Mouse (Mus musculus): ENCODE measurements around the gene Cwc22. TPM values are rescaled to one million over a fixed set of nuclear protein-coding genes. Genes with fewer than 3 reads are reported as not detected.

Gene Cwc22
- total and polyA plus RNA-seq, 2 experiments from 2014 or later, result 10.4 to 24.6 TPM

DNA sequence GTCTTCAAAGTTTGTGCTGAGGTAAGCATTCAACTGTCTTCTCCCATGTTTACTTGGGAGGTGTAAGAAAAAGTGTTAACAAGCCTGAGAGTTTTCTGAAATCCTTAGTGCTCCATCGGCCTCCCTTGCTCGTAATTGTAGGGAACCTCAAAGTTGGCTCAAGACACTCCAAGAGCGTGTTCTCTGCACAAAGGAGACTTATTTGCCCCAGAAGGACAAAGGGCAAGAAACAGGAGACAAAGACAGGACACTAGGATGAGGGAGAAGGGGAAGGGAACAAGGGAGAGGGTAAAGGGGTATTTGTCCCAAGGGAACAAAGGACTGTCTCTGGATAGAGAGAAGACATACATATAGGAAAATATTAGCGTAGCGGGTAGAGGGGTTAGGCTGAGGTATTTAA is 1.9 kb downstream of the Cwc22 start:
- no peak overlapping the region for H3K4me2 ChIP-seq (ENCODE audit: low read depth)
- no peaks in the 10 kb centered on the region for H3K36me3 ChIP-seq (ENCODE audit: insufficient read depth)
- WGBS, result 94% methylated on average over 5 of the region's 5 CpGs
- 0 out of 2 replicates have a peak, but pooled peaks cover 5% of the 10 kb centered on the region for H3K4me1 ChIP-seq (ENCODE audit: insufficient read depth)
- DNase-seq, result no peak
- TF ChIP-seq CTCF (IDR thresholded peaks at IDR 0.05; ENCODE audit: low read depth), result no peak
- no peak for ATAC-seq
- H3K27me3 ChIP-seq (ENCODE audit: insufficient read depth, low read length), result no peaks in the 10 kb centered on the region
- H3K4me3 ChIP-seq (ENCODE audit: low read depth, low read length), result no peak overlapping the region
- H3K9me3 ChIP-seq (ENCODE audit: low read length), result no peaks in the 10 kb centered on the region
- no peak overlapping the region for H3K27ac ChIP-seq (ENCODE audit: low read depth, low read length)
- no peak overlapping the region for H3K9ac ChIP-seq

DNA sequence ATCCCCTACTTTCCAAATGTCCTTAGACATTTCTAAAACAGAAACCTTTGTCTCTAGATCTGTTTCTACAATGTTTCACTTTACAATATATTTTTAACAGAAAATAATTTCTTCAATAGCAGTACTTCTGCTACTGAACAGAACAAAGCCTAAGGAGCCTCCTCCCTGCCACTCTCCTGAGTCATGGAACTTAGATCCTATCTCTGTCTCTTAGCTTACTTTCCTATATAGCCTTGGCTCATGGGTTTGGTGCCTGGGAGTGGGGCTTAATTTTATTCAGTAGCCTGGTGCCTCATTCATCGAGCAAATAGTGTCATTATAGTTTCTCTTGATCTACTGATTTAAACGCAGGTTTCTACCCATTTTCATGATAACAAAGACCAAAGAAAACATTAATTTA is 4.2 kb downstream of the Cwc22 start:
- Histone ChIP-seq H3K27me3 (ENCODE audit: insufficient read depth, low read length) (no peaks in the 10 kb centered on the region), H3K36me3 (ENCODE audit: insufficient read depth) (no peaks in the 10 kb centered on the region), H3K4me3 (ENCODE audit: low read depth, low read length) (no peak overlapping the region), H3K9me3 (ENCODE audit: low read length) (no peaks in the 10 kb centered on the region), H3K4me1 (ENCODE audit: insufficient read depth) (0 out of 2 replicates have a peak, but pooled peaks cover 5% of the 10 kb centered on the region), H3K9ac (no peak overlapping the region), H3K27ac (ENCODE audit: low read depth, low read length) (no peak overlapping the region), H3K4me2 (ENCODE audit: low read depth) (no peak overlapping the region)
- no peak for TF ChIP-seq CTCF (IDR thresholded peaks at IDR 0.05; ENCODE audit: low read depth)
- no peak for ATAC-seq
- 98% methylated on average over 2 of the region's 2 CpGs for WGBS
- no peak for DNase-seq

DNA sequence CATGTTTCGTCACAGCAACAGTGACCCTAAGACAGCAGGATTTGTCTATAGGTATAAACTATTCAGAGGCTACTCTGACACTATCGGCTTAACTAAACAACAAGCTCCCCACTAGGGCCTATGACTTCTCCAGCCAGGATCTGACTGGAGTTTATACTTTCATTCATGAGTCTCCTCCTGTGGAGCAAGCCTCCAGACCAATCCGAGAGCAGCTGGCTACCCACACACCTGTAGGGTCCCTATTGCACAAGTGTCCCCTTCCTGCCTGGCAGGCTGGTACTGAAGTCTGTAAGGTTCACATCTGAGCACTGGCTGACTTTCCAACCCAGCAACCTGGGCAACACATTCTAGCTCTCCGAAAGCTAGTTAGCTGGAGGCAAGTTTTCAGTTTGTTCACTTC is 7.9 kb downstream of the Cwc22 start:
- TF ChIP-seq CTCF (IDR thresholded peaks at IDR 0.05; ENCODE audit: low read depth), result no peak
- Histone ChIP-seq H3K4me1 (ENCODE audit: insufficient read depth) (no peaks in the 10 kb centered on the region), H3K9me3 (ENCODE audit: low read length) (no peaks in the 10 kb centered on the region), H3K27ac (ENCODE audit: low read depth, low read length) (no peak overlapping the region), H3K9ac (no peak overlapping the region), H3K36me3 (ENCODE audit: insufficient read depth) (peaks cover 17% of the 10 kb centered on the region; the same call in 1 of the 2 replicates), H3K27me3 (ENCODE audit: insufficient read depth, low read length) (no peaks in the 10 kb centered on the region), H3K4me3 (ENCODE audit: low read depth, low read length) (no peak overlapping the region), H3K4me2 (ENCODE audit: low read depth) (no peak overlapping the region)
- 92% methylated on average over 4 of the region's 4 CpGs for WGBS
- DNase-seq (no peak), ATAC-seq (no peak)

DNA sequence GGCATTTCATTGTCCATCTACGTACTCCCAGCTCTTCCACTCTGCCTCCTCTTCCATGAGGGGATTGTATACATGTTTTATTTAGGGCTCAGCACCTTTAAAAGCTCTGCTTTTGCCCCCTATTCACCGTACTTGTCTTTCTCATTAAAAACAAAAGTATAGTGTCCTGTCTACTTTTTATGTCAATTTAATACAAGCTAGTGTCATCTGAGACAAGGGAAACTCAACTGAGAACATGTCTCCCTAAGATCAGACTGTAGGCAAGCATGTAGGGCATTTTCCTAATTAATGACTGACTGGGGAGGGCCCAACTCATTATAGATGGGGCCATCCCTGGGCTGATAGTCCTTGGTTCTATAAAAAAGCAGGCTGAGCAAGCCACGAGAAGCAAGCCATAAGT is 8.4 kb downstream of the Cwc22 start:
- no peak for ATAC-seq
- no peak for TF ChIP-seq CTCF (IDR thresholded peaks at IDR 0.05; ENCODE audit: low read depth)
- Histone ChIP-seq H3K27me3 (ENCODE audit: insufficient read depth, low read length) (no peaks in the 10 kb centered on the region), H3K4me3 (ENCODE audit: low read depth, low read length) (no peak overlapping the region), H3K36me3 (ENCODE audit: insufficient read depth) (peaks cover 17% of the 10 kb centered on the region; the same call in 1 of the 2 replicates), H3K9ac (no peak overlapping the region), H3K4me2 (ENCODE audit: low read depth) (no peak overlapping the region), H3K4me1 (ENCODE audit: insufficient read depth) (no peaks in the 10 kb centered on the region), H3K9me3 (ENCODE audit: low read length) (no peaks in the 10 kb centered on the region), H3K27ac (ENCODE audit: low read depth, low read length) (no peak overlapping the region)
- DNase-seq, result no peak
- 88% methylated on average over 3 of the region's 3 CpGs for WGBS

DNA sequence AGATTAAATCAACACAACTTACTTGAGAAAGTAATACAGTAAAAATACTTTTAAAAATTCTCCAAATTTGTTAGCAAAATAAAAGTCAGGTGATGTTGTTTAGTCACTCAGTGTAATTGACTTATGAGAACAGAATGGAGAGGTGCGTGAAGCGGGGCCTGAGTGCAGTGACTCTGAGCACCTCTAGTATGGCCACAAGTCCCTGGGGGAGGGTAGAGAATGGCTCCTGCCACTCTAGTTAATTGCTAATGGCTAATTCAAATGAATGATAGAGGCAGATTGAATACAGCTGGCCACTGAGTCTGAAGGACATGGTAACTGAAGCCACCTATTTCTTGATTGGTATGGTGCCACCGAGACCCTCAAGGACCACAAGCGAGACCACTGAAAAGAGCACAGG is 12.0 kb downstream of the Cwc22 start:
- no peak overlapping the region for H3K27ac ChIP-seq (ENCODE audit: low read depth, low read length)
- no peak for TF ChIP-seq CTCF (IDR thresholded peaks at IDR 0.05; ENCODE audit: low read depth)
- WGBS, result 91% methylated on average over 4 of the region's 4 CpGs
- DNase-seq (no peak), ATAC-seq (no peak)
- H3K9me3 ChIP-seq (ENCODE audit: low read length), result no peaks in the 10 kb centered on the region
- no peaks in the 10 kb centered on the region for H3K27me3 ChIP-seq (ENCODE audit: insufficient read depth, low read length)
- no peaks in the 10 kb centered on the region for H3K4me1 ChIP-seq (ENCODE audit: insufficient read depth)
- H3K9ac ChIP-seq, result no peak overlapping the region
- H3K4me2 ChIP-seq (ENCODE audit: low read depth), result no peak overlapping the region
- H3K4me3 ChIP-seq (ENCODE audit: low read depth, low read length), result no peak overlapping the region
- H3K36me3 ChIP-seq (ENCODE audit: insufficient read depth), result peaks cover 36% of the 10 kb centered on the region

DNA sequence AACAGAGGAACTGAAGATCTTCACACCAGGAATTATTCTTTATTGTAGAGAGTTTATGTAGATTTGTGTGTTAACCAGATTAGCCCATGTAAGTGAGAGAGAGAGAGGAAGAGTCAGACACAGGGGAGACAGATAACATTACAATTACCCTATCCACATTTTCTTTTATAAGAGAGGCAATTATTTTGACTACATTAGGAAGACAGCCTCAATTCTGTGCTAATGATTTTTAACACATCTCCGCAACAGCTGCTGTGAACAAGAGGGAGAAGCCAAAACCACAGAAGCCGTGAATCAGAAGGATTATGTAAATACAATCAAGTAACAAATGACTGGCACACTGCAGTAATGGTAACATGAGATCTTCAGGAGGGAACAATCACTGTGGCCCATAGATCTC is 12.5 kb downstream of the Cwc22 start:
- ATAC-seq (peak; percentile 51), DNase-seq (peak; percentile 35)
- H3K9me3 ChIP-seq (ENCODE audit: low read length), result no peaks in the 10 kb centered on the region
- TF ChIP-seq CTCF (IDR thresholded peaks at IDR 0.05; ENCODE audit: low read depth), result no peak
- H3K36me3 ChIP-seq (ENCODE audit: insufficient read depth), result peaks cover 41% of the 10 kb centered on the region
- no peak overlapping the region for H3K4me3 ChIP-seq (ENCODE audit: low read depth, low read length)
- H3K4me1 ChIP-seq (ENCODE audit: insufficient read depth), result no peaks in the 10 kb centered on the region
- H3K4me2 ChIP-seq (ENCODE audit: low read depth), result no peak overlapping the region
- no peak overlapping the region for H3K9ac ChIP-seq
- H3K27me3 ChIP-seq (ENCODE audit: insufficient read depth, low read length), result no peaks in the 10 kb centered on the region
- no peak overlapping the region for H3K27ac ChIP-seq (ENCODE audit: low read depth, low read length)
- 32% methylated on average over 2 of the region's 2 CpGs for WGBS

DNA sequence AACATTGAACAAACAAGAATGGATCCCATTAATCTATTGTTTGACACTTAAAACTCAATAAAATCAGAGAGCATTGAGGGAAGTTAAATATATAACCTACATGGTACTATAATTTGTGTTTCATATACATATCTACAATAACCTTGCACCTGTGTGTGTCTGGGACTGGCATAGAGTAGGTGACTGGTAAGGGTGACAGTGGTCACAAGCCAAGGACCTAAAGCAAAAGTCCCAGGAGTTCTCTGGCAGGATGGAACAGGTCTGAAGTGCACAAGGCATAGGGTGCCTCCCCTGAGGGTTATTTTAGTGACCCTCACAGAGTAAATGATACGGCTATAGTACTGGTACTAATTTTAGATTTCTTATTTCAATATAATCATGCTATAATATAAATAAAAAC is 14.2 kb downstream of the Cwc22 start:
- 96% methylated on average over 1 of the region's 1 CpGs for WGBS

DNA sequence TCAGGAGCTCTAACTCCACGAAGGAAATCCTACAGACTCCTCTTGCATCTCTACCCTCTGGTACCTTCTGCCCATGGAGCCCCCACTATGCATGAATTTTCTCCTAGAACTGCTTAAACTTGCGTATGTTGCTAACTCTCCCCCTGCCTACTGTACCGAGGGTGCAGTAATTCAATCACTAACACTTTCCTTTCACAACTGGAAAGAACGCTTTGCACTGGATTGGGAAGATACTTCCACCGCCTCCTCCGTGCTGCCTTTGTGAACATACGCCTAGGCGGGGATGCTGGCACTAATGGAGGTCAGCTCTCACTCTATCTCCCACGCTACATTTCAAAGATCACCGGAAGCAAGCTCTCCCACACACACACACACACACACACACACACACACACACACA is 17.8 kb downstream of the Cwc22 start:
- Histone ChIP-seq H3K4me1 (ENCODE audit: insufficient read depth) (no peaks in the 10 kb centered on the region), H3K27me3 (ENCODE audit: insufficient read depth, low read length) (no peaks in the 10 kb centered on the region), H3K4me2 (ENCODE audit: low read depth) (no peak overlapping the region), H3K4me3 (ENCODE audit: low read depth, low read length) (no peak overlapping the region), H3K9me3 (ENCODE audit: low read length) (no peaks in the 10 kb centered on the region), H3K9ac (no peak overlapping the region), H3K36me3 (ENCODE audit: insufficient read depth) (peaks cover 54% of the 10 kb centered on the region), H3K27ac (ENCODE audit: low read depth, low read length) (no peak overlapping the region)
- DNase-seq (no peak), ATAC-seq (no peak)
- TF ChIP-seq CTCF (IDR thresholded peaks at IDR 0.05; ENCODE audit: low read depth), result no peak
- 91% methylated on average over 10 of the region's 10 CpGs for WGBS

More for the DNA sequence above, 14.2 kb downstream of the Cwc22 start:
- H3K4me3 ChIP-seq (ENCODE audit: low read depth, low read length), result no peak overlapping the region
- H3K4me2 ChIP-seq (ENCODE audit: low read depth), result no peak overlapping the region
- no peaks in the 10 kb centered on the region for H3K27me3 ChIP-seq (ENCODE audit: insufficient read depth, low read length)
- H3K9me3 ChIP-seq (ENCODE audit: low read length), result no peaks in the 10 kb centered on the region
- H3K27ac ChIP-seq (ENCODE audit: low read depth, low read length), result no peak overlapping the region
- no peak for DNase-seq
- no peaks in the 10 kb centered on the region for H3K4me1 ChIP-seq (ENCODE audit: insufficient read depth)
- no peak for ATAC-seq
- H3K36me3 ChIP-seq (ENCODE audit: insufficient read depth), result peaks cover 54% of the 10 kb centered on the region
- H3K9ac ChIP-seq, result no peak overlapping the region
- no peak for TF ChIP-seq CTCF (IDR thresholded peaks at IDR 0.05; ENCODE audit: low read depth)
